Mouse (Mus musculus) right cerebral cortex, postnatal 25 days (tissue): Measurements from ENCODE around the gene Pcna.

ENCODE experiments used
- DNase-seq: peaks from one replicate; pipeline ENCODE4 v3.0.0; 2022

The Pcna gene

GRCm38 (mm10) chr2:132232413-132232945 lies 20.6 kb downstream of the Pcna start:
- DNase-seq: no peak

- DNase-seq: no peak
These were observed 28.8 kb downstream of the Pcna start for GRCm38 (mm10) chr2:132224359-132224758.

GRCm38 (mm10) chr2:132221611-132222073 lies 31.5 kb downstream of the Pcna start:
- peak; percentile 24 for DNase-seq

GRCm38 (mm10) chr2:132211995-132212656 lies 41.0 kb downstream of the Pcna start:
- no peak for DNase-seq

GRCm38 (mm10) chr2:132210806-132211312 lies 42.3 kb downstream of the Pcna start:
- DNase-seq: no peak

GRCm38 (mm10) chr2:132208246-132208881 lies 44.8 kb downstream of the Pcna start:
- DNase-seq: no peak

- DNase-seq: no peak
These were observed 46.7 kb downstream of the Pcna start for GRCm38 (mm10) chr2:132206316-132206881.

- DNase-seq: no peak
These were observed 47.6 kb downstream of the Pcna start for GRCm38 (mm10) chr2:132205549-132205948.

GRCm38 (mm10) chr2:132203773-132204172 lies 49.3 kb downstream of the Pcna start:
- no peak for DNase-seq

GRCm38 (mm10) chr2:132203186-132203585 lies 49.9 kb downstream of the Pcna start:
- DNase-seq: no peak
